Mouse (Mus musculus) kidney, embryonic 16.5 days (tissue): ENCODE results near the gene Zfp39. TPM values are rescaled to one million over a fixed set of nuclear protein-coding genes. Genes with fewer than 3 reads are reported as not detected.
A peak's percentile ranks its signal among the peaks of the same experiment; 100 is the strongest.

Experiments used
- ATAC-seq: fragments of 200-750 bp; cut with Nextera tagmentation; 2 replicates; pipeline ENCODE4 v1.8.0; 2017; ENCODE audit warnings: moderate TSS enrichment; ENCODE audit not compliant: low FRiP score, low TSS enrichment
- H3K27ac ChIP-seq: fragments of 300-500 bp; sonication (generic); 2 replicates; pipeline ENCODE4 v1.5.1; 2014; ENCODE audit warnings: low read length
- H3K27me3 ChIP-seq: fragments of 300-500 bp; sonication (generic); 2 replicates; pipeline ENCODE4 v1.6.1; 2014; ENCODE audit warnings: low read length, control low read depth, mixed read lengths; ENCODE audit not compliant: insufficient read depth
- H3K36me3 ChIP-seq: fragments of 300-500 bp; sonication (generic); 2 replicates; pipeline ENCODE4 v1.6.1; 2014; ENCODE audit warnings: low read length, control low read depth, mixed read lengths; ENCODE audit not compliant: insufficient read depth
- H3K4me1 ChIP-seq: fragments of 300-500 bp; sonication (generic); 2 replicates; pipeline ENCODE4 v1.6.1; 2014; ENCODE audit warnings: low read length, control low read depth, mixed read lengths; ENCODE audit not compliant: insufficient read depth
- H3K4me2 ChIP-seq: fragments of 300-500 bp; sonication (generic); replicated peaks from 2 replicates; pipeline ENCODE4 v1.6.1; 2014; ENCODE audit warnings: low read depth, low read length
- H3K4me3 ChIP-seq: fragments of 300-500 bp; sonication (generic); 2 replicates; pipeline ENCODE4 v1.5.1; 2014; ENCODE audit warnings: mild to moderate bottlenecking, low read length
- H3K9ac ChIP-seq: fragments of 300-500 bp; sonication (generic); replicated peaks from 2 replicates; pipeline ENCODE4 v1.6.1; 2014; ENCODE audit warnings: low read length
- H3K9me3 ChIP-seq: fragments of 300-500 bp; sonication (generic); 2 replicates; pipeline ENCODE4 v1.6.1; 2016; ENCODE audit warnings: low read length, control low read depth
- WGBS: fragments of 180-500 bp; shearing (Covaris S2); extraction: QIAGEN DNeasy Blood & Tissue Kit; methylation state at CpG from one replicate; pipeline ENCODE4 v1.1.7; 2014; 5-methylcytosine and 5-hydroxymethylcytosine counted together
- polyA plus RNA-seq: library from polyadenylated mRNA; unstranded; fragments of >200 nt; fragmentation: Nextera tagmentation; extraction: Ambion mirVana; gene quantifications from 2 replicates; pipeline ENCODE4 v1.2.1, GENCODE M21; 2015

The Zfp39 gene
- polyA plus RNA-seq: 6.0 and 7.3 TPM in 2 replicates

- peak within 1 kb of the TSS; percentile 90 for H3K4me3 ChIP-seq
These were observed at the start of gene Zfp39 for GRCm38 (mm10) chr11:58903511-58904409. TSS of gene Zfp39 (minus strand) at chr11:58904225.

GRCm38 (mm10) chr11:58953351-58954169 is 49.5 kb upstream of the Zfp39 start:
- Histone ChIP-seq H3K4me2 (peak overlapping the region; percentile 97), H3K4me3 (peak overlapping the region; percentile 94), H3K4me1 (peaks cover 30% of the 10 kb centered on the region), H3K27ac (peak overlapping the region; percentile 100), H3K36me3 (peaks cover 16% of the 10 kb centered on the region; the same call in 1 of the 2 replicates), H3K27me3 (no peaks in the 10 kb centered on the region), H3K9ac (peak overlapping the region; percentile 87), H3K9me3 (no peaks in the 10 kb centered on the region)
- peak; percentile 18; the same call in 1 of the 2 replicates for ATAC-seq
- under 1% methylated on average over 31 of the region's 33 CpGs for WGBS

More at GRCm38 (mm10) chr11:58903511-58904409, at the start of gene Zfp39:
- WGBS: under 1% methylated on average over 40 of the region's 40 CpGs
- H3K27ac ChIP-seq: peak within 1 kb of the TSS; percentile 94
- H3K9me3 ChIP-seq: no peaks in the 10 kb centered on the region
- H3K36me3 ChIP-seq: peaks cover 25% of the 10 kb centered on the region; the same call in 1 of the 2 replicates
- peak within 1 kb of the TSS; percentile 92 for H3K9ac ChIP-seq
- H3K4me1 ChIP-seq: peaks cover 12% of the 10 kb centered on the region
- ATAC-seq: peak; percentile 98
- peak within 1 kb of the TSS; percentile 90 for H3K4me2 ChIP-seq
- no peaks in the 10 kb centered on the region for H3K27me3 ChIP-seq

- no peaks in the 10 kb centered on the region for H3K9me3 ChIP-seq
- H3K4me3 ChIP-seq: no peak overlapping the region
- no peak overlapping the region for H3K27ac ChIP-seq
- H3K27me3 ChIP-seq: no peaks in the 10 kb centered on the region
- WGBS: 68% methylated on average over 5 of the region's 5 CpGs
- H3K36me3 ChIP-seq: no peaks in the 10 kb centered on the region
- no peak overlapping the region for H3K9ac ChIP-seq
- no peak overlapping the region for H3K4me2 ChIP-seq
- peaks cover 19% of the 10 kb centered on the region for H3K4me1 ChIP-seq
- no peak for ATAC-seq
These were observed 47.2 kb upstream of the Zfp39 start for GRCm38 (mm10) chr11:58951210-58951609.

GRCm38 (mm10) chr11:58949480-58950431 is 45.7 kb upstream of the Zfp39 start:
- Histone ChIP-seq H3K27ac (peak overlapping the region; percentile 96), H3K27me3 (no peaks in the 10 kb centered on the region), H3K4me1 (peaks cover 19% of the 10 kb centered on the region), H3K4me3 (peak overlapping the region; percentile 55), H3K9me3 (no peaks in the 10 kb centered on the region), H3K4me2 (peak overlapping the region; percentile 72), H3K9ac (peak overlapping the region; percentile 74), H3K36me3 (no peaks in the 10 kb centered on the region)
- WGBS: 7% methylated on average over 20 of the region's 20 CpGs
- ATAC-seq: peak; percentile 43; the same call in 1 of the 2 replicates

GRCm38 (mm10) chr11:58948542-58949479 is 44.8 kb upstream of the Zfp39 start, which contains the start of gene Hist3h2ba:
TSS of gene Hist3h2ba (plus strand) at chr11:58948920.
- Histone ChIP-seq H3K27ac (peak within 1 kb of the TSS; percentile 96), H3K9ac (peak within 1 kb of the TSS; percentile 74), H3K4me3 (peak within 1 kb of the TSS; percentile 55), H3K27me3 (no peaks in the 10 kb centered on the region), H3K9me3 (no peaks in the 10 kb centered on the region), H3K4me1 (peaks cover 24% of the 10 kb centered on the region), H3K36me3 (no peaks in the 10 kb centered on the region), H3K4me2 (peak within 1 kb of the TSS; percentile 72)
- WGBS: under 1% methylated on average over 48 of the region's 48 CpGs
- peak; percentile 90 for ATAC-seq

GRCm38 (mm10) chr11:58947798-58948528 is 43.9 kb upstream of the Zfp39 start:
- peak; percentile 50 for ATAC-seq
- H3K4me1 ChIP-seq: peaks cover 17% of the 10 kb centered on the region
- 15% methylated on average over 23 of the region's 23 CpGs for WGBS
- H3K9me3 ChIP-seq: no peaks in the 10 kb centered on the region
- H3K4me2 ChIP-seq: peak overlapping the region; percentile 72
- no peaks in the 10 kb centered on the region for H3K27me3 ChIP-seq
- H3K9ac ChIP-seq: peak overlapping the region; percentile 64
- H3K27ac ChIP-seq: peak overlapping the region; percentile 96
- H3K36me3 ChIP-seq: no peaks in the 10 kb centered on the region
- peak overlapping the region; percentile 55 for H3K4me3 ChIP-seq

GRCm38 (mm10) chr11:58947306-58947705 is 43.3 kb upstream of the Zfp39 start:
- Histone ChIP-seq H3K9me3 (no peaks in the 10 kb centered on the region), H3K27ac (no peak overlapping the region), H3K36me3 (no peaks in the 10 kb centered on the region), H3K4me1 (peaks cover 14% of the 10 kb centered on the region), H3K4me3 (no peak overlapping the region), H3K4me2 (no peak overlapping the region), H3K9ac (no peak overlapping the region), H3K27me3 (no peaks in the 10 kb centered on the region)
- no peak for ATAC-seq
- 77% methylated on average over 3 of the region's 3 CpGs for WGBS

GRCm38 (mm10) chr11:58944136-58944535 is 40.1 kb upstream of the Zfp39 start:
- Histone ChIP-seq H3K9me3 (no peaks in the 10 kb centered on the region), H3K27ac (no peak overlapping the region), H3K9ac (0 out of 2 replicates have a peak overlapping the region, but pooled peaks have one; percentile 46), H3K36me3 (no peaks in the 10 kb centered on the region), H3K27me3 (no peaks in the 10 kb centered on the region), H3K4me1 (peaks cover 18% of the 10 kb centered on the region), H3K4me3 (no peak overlapping the region), H3K4me2 (no peak overlapping the region)
- WGBS: 49% methylated on average over 5 of the region's 5 CpGs
- ATAC-seq: no peak
